Mouse (Mus musculus): ENCODE measurements around the gene Cd300e.

The Cd300e gene

GRCm38 (mm10) chr11:115062077-115062476 is at the start of gene Cd300e:
TSS of gene Cd300e (minus strand) at chr11:115062177.
- DNase-seq (ENCODE audit: low spot score in 2 of 2), result no peak

- DNase-seq (ENCODE audit: low spot score in 2 of 2), result no peak
Observed at GRCm38 (mm10) chr11:115110271-115110670, 48.3 kb upstream of the Cd300e start.

DNA sequence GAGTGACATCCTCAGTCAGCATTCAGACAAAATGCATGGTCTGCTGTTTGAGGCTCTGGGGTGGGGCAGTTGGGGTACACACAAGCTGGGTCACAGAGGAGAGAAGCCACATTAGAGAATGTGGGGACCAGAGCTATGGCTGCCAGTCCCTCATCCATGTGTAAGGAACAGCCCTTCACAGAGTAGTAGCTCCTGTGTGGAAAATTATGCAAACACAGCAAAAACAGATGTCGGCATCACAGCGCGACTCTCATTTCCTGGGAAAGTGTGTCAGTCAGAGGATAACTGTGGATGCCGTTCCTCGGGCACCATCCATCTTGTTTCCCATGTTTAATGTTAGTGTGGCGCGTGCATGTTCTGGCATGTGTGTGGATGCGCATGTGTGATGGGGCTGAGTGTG is 46.2 kb upstream of the Cd300e start:
- no peak for DNase-seq (ENCODE audit: low spot score in 2 of 2)

GRCm38 (mm10) chr11:115107403-115107916 is 45.5 kb upstream of the Cd300e start:
- no peak for DNase-seq (ENCODE audit: low spot score in 2 of 2)

DNA sequence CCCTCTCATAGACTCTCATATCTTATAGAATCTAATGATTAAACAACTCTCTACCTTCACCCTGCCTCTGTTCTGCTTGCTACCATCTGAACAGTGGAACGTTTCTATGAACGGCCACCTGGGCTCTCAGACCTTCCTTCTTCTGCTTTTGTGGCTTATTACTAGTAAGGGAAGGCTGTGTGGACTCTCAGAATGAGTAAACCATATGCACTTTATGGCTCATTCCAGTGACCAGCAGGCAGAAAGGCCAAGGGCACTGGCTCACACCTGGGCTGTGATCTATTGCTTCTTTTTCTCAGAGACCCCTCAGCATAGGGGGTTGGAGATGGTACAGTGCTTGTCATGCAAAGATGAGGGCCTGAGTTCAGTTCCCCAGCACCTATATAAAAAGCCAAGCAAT is 44.7 kb upstream of the Cd300e start:
- no peak for DNase-seq (ENCODE audit: low spot score in 2 of 2)

DNA sequence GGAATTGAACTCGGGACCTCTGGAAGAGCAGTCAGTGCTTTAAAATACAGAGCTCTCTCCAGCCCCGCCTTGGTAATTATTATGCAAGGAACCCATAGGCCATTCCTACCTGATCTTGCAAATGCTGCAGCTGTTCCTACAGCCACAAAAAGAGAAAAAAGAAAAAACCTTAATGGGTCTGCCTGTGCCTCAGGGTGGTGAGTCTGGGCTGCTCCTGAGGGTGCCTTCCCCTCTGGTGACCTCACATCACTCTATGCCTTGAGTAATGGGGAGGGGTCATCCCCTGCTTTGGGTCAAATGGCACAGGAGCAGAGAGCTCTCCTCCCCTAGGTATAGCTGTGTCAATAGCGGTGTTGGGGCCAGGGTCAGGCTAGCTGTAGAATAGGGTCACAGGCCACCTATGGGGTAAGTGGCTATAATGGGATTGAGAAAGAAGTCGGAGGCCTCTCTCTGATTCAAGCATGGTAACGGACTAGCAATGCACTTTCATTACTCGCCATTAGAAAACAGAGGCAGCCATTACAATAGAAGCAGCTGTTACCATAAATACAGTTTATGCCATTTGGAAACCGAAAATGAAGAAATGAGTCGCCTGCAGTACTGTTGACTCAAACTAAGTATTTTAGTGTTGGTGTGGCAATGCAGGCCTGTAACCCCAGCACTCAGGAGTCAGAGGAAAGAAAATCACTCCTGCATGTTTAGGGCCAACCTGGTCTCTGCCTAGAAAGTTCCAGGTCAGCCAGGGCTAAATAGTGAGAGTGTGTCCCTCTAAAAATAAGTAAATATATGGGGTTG is 43.0 kb upstream of the Cd300e start:
- no peak for DNase-seq (ENCODE audit: low spot score in 2 of 2)

DNA sequence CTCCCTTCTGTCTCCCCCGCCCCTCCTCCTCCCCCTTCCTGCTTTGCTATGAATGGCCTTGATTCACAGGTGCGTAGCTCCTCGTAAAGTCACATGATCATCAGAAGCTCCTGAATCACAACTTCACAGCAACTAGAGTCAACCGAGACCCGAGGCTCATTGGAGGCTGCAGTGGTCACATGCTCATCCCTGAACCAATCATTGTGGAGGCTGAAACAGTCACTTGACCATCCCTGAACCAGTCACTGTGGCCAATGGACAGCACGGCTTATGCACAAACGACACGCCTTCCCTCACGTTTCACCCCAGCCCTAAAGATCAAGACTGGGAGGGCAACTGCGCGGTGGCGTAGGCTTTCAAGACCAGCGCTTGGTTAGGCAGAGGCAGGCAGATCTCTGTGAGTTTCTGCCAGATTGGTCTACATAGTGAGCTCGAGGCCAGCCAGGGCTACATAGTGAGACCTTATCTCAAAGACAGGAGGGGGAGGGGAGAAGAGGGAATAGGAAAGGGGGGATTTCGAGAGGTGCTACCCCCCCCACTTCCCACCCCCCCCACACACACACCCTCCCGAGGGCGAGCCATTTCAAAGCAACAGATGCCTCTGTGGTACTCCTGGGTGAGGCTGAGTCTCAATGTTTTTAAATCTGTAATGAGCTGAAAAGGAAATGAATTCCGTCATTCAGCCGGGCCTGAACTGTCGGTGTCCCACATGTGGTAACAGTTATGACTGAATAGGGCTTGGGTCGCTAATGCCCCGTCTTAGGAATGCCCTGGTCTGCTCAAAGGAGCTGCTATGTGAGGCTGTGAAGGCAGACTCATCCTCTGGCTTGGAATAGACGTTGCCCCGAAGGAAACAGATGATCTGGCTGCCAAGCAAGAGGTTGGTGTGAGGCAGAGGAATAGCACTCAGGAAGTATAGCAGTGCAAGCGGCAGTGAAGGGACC is 41.8 kb upstream of the Cd300e start:
- no peak for DNase-seq (ENCODE audit: low spot score in 2 of 2)

DNA sequence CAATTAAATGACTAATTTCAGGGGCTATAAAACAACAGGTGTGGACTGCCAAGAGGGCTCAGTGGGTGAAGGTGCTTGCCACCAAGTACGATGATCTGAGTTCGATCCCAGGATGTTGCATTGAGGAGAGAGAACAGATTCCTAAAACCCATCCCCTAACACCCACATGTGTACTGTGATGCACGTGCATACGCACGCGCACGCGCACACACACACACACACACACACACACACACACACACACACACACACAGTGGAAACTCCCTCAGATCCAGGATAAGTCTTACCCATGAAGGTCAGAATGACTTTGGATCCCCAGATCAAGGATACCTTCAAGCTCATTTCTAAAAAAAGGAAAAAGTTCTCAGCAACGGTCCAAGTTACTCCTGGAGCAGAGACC is 40.1 kb upstream of the Cd300e start:
- DNase-seq (ENCODE audit: low spot score in 2 of 2), result no peak

GRCm38 (mm10) chr11:115101615-115102051 is 39.7 kb upstream of the Cd300e start:
- DNase-seq (ENCODE audit: low spot score in 2 of 2), result no peak

- DNase-seq (ENCODE audit: low spot score in 2 of 2), result no peak
Observed at GRCm38 (mm10) chr11:115100741-115101140, 38.8 kb upstream of the Cd300e start.

GRCm38 (mm10) chr11:115100032-115100621 is 38.1 kb upstream of the Cd300e start:
- no peak for DNase-seq (ENCODE audit: low spot score in 2 of 2)

GRCm38 (mm10) chr11:115099241-115099840 is 37.4 kb upstream of the Cd300e start:
- DNase-seq (ENCODE audit: low spot score in 2 of 2), result no peak

DNA sequence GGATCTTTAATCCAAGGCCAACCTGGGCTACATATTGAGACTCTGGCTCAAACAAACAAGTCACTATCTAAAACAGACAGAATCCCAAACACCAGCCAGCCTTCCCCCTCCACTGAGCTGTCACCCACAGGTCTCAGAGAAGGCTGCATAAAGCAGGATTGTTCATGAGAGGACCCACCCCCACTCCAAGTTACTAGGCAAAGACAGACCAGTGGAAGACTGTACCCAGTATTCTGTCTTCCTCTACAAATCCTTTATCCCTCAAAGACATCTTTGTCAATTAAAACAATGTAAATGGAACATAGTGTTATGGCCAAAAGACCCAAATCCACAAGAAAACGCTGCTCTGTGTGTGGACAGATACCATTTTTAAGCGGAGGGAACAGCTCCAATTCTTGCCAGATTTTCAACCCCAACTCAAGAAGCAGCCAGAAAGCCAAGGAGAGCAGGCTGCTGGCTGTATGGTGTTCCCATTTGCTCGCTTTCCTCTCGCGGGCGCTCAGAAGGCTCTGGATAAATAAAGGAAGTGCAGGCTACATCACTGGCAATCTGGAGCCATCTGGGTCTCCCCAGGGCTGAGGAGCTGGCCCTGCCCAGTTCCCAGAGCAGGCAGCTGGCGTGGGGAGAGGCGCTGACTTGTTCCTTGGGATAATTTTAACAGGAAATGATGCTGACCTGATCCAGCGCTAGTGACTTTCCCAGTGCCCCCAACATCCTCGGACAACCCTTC is 36.4 kb upstream of the Cd300e start:
- no peak for DNase-seq (ENCODE audit: low spot score in 2 of 2)

- DNase-seq (ENCODE audit: low spot score in 2 of 2), result no peak
Observed at GRCm38 (mm10) chr11:115092140-115092539, 30.2 kb upstream of the Cd300e start.

DNA sequence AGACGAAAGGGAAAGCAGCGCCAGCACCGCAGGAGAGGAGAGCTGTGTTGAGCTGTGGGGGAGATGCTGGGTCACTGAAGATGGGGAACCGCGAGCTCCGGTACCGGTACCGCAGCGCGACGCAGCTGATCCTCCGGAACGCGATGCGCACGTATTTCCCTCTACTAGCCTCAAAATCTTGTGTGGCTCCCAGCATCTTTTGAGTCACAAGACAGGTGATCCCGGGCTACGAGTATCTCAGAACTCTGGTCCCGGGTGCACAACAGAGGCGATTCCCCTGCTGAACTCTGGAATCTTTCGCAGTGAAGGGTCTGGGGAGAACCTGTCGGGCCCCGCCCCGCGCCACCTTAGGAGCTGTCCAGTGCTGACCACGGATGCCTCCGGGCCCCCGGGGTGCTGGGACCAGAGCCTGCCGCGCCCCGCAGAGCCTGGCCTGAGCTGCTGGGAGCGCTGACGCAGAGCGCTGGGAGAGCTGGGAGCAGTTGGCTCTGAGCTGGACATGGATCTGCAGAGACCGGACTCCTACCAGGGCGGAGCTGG is 29.5 kb upstream of the Cd300e start, which contains the start of gene Rab37:
Rab37 (plus strand) TSS at position 70 of the 540 bp plus-strand sequence.
- no peak for DNase-seq (ENCODE audit: low spot score in 2 of 2)

DNA sequence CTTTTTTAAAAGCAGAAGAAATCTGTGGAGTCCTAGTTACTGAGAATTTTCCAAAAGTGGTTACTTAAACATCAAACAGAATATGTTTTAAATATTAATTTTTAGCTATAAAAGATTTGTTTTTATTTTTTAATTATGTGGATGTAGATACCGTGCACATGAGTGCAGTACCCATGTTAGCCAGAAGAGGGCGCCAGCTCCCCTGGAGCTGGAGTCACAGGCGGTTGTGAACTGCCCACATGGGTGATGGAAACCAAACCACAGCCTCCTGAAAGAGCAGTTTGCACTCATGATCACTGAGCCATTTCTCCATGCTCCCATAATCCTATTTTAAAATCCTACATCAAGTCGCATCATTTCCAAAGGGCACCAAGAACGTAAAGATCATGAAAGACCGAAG is 27.9 kb upstream of the Cd300e start:
- peak in 1 of 2 experiments; percentile 17 for DNase-seq (ENCODE audit: low spot score in 2 of 2)

GRCm38 (mm10) chr11:115086213-115086612 is 24.2 kb upstream of the Cd300e start:
- DNase-seq (ENCODE audit: low spot score in 2 of 2), result no peak

GRCm38 (mm10) chr11:115085064-115085463 is 23.1 kb upstream of the Cd300e start:
- DNase-seq (ENCODE audit: low spot score in 2 of 2), result no peak

- no peak for DNase-seq (ENCODE audit: low spot score in 2 of 2)
Observed at GRCm38 (mm10) chr11:115084595-115084994, 22.6 kb upstream of the Cd300e start.

DNA sequence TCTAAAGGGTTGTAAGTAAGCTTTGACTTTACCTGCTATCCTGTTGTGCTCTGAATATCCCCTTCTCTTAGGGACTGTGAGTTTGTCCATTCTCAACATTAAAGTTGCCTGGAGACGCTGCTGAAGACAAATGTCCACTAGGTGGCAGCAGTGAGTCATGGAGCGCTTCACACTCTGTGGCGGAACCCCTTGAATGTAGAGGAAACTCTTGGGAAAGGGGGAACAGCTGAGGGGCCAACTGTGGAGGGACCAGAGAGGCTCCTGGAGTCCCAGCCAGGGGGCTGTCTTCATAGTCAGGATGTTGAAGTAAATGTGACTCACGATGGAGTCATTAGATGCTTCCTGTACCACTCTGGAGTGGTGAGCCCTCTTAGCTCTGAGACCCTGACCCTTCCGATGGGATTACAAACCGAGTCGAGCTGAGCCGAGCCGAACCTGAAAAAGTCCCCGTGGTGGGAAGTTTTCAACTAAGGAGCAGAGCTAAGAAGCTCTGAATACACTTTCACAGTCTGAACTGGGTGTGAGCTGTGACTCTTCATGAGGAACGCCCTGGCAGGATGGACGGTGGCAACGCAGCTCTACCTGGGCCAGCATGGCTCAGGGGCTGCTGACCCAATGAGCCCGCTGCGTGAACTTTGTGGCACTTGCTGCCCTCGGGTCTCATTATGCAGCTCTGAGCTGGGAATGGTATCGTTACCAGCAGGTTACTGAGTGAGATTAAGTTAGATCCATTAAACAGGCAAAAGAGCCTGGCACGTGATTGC is 21.6 kb upstream of the Cd300e start:
- peak; percentile 61 to 69 for DNase-seq (ENCODE audit: low spot score in 2 of 2)
